Mouse (Mus musculus): Measurements from ENCODE around the gene Ptgfrn. TPM values are rescaled to one million over a fixed set of nuclear protein-coding genes. Genes with fewer than 3 reads are reported as not detected.

The Ptgfrn gene
- polyA plus RNA-seq, 1 experiment from 2014 or later: 10.5 TPM

DNA sequence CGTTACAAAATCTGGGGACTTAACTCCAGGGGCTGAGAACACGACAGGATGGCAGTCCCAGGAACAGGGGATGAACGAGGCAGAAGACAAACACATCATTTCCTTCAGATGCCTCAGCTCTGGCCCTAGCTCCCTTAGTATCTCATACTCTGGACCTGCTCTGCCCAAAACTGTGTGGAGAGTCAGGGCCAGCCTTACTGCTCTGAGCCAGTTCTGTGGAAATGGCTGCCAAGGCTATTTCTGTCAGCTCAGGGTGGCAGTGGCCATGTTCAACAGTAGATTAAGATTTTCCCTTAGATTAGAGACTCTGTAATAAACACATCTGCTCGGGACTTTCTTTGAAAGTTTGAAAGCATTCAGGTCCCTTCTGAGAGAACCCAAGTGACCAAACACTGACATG, 58.5 kb downstream of the Ptgfrn start:
- no peak overlapping the region for H3K4me2 ChIP-seq (replicated peaks; ENCODE audit: low read depth, low read length)
- H3K27me3 ChIP-seq (ENCODE audit: control insufficient read depth, insufficient read depth, low read length): no peaks in the 10 kb centered on the region
- no peak for ATAC-seq (ENCODE audit: insufficient number of reproducible peaks, insufficient read depth, low FRiP score, low read depth)
- no peak overlapping the region for H3K27ac ChIP-seq (ENCODE audit: low read length)
- 66% methylated on average over 4 of the region's 4 CpGs for WGBS
- no peaks in the 10 kb centered on the region for H3K4me1 ChIP-seq (ENCODE audit: control insufficient read depth, insufficient read depth, low read length)
- peaks cover 9% of the 10 kb centered on the region; the same call in 1 of the 2 replicates for H3K36me3 ChIP-seq (ENCODE audit: control insufficient read depth, insufficient read depth, low read length)
- no peaks in the 10 kb centered on the region for H3K9me3 ChIP-seq (ENCODE audit: control insufficient read depth, low read depth, low read length)
- no peak overlapping the region for H3K9ac ChIP-seq (replicated peaks; ENCODE audit: low read depth, low read length)
- no peak overlapping the region for H3K4me3 ChIP-seq (ENCODE audit: low read depth, low read length)

DNA sequence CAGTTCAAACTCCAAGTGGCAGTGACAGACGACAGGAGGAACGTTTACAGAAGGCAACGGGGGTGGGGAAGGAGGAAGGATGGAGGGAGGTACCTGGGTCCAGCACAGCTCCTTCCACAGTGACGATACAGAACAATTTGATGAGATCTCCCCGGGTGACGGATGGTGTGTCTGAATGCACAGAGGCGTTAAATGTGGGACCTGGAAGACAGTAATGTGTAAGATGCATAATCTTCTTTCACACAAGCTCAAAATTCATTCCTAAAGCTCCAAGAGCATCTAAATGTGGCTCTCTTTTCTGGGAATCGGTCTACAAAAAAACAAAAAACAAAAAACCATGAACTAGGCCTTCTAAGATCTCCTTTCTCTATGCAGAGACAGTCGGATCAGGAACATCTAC, 60.1 kb downstream of the Ptgfrn start:
- Histone ChIP-seq H3K9ac (replicated peaks; ENCODE audit: low read depth, low read length) (no peak overlapping the region), H3K27me3 (ENCODE audit: control insufficient read depth, insufficient read depth, low read length) (no peaks in the 10 kb centered on the region), H3K4me3 (ENCODE audit: low read depth, low read length) (no peak overlapping the region), H3K36me3 (ENCODE audit: control insufficient read depth, insufficient read depth, low read length) (0 out of 2 replicates have a peak, but pooled peaks cover 5% of the 10 kb centered on the region), H3K27ac (ENCODE audit: low read length) (no peak overlapping the region), H3K4me2 (replicated peaks; ENCODE audit: low read depth, low read length) (no peak overlapping the region), H3K9me3 (ENCODE audit: control insufficient read depth, low read depth, low read length) (no peaks in the 10 kb centered on the region), H3K4me1 (ENCODE audit: control insufficient read depth, insufficient read depth, low read length) (no peaks in the 10 kb centered on the region)
- WGBS: 62% methylated on average over 9 of the region's 9 CpGs
- ATAC-seq (ENCODE audit: insufficient number of reproducible peaks, insufficient read depth, low FRiP score, low read depth): no peak

DNA sequence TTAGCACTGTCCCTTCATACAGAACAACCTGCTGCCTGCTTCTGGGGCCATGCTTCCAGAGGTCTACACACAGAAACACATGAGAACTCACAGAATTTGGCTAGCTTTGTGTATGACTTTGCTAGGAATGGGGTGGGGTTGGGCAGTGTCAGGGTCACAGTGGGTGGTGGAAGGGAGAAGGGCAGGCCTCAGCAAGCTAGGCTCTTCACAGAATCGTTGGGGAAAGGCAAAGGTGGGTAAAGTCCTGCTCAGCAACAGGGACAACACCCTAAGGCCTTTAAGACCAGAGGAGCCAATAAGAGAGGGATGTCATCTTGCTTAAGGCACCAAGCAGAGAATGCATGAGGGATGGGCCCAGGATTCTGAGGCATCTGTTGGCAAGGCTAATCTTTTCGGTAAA, 61.3 kb downstream of the Ptgfrn start:
- H3K9me3 ChIP-seq (ENCODE audit: control insufficient read depth, low read depth, low read length): no peaks in the 10 kb centered on the region
- H3K27me3 ChIP-seq (ENCODE audit: control insufficient read depth, insufficient read depth, low read length): no peaks in the 10 kb centered on the region
- ATAC-seq (ENCODE audit: insufficient number of reproducible peaks, insufficient read depth, low FRiP score, low read depth): no peak
- 0 out of 2 replicates have a peak, but pooled peaks cover under 1% of the 10 kb centered on the region for H3K36me3 ChIP-seq (ENCODE audit: control insufficient read depth, insufficient read depth, low read length)
- peaks cover 6% of the 10 kb centered on the region; the same call in 1 of the 2 replicates for H3K4me1 ChIP-seq (ENCODE audit: control insufficient read depth, insufficient read depth, low read length)
- H3K27ac ChIP-seq (ENCODE audit: low read length): peak overlapping the region; percentile 61; the same call in 1 of the 2 replicates
- no peak overlapping the region for H3K4me2 ChIP-seq (replicated peaks; ENCODE audit: low read depth, low read length)
- H3K9ac ChIP-seq (replicated peaks; ENCODE audit: low read depth, low read length): no peak overlapping the region
- 66% methylated on average over 2 of the region's 2 CpGs for WGBS
- no peak overlapping the region for H3K4me3 ChIP-seq (ENCODE audit: low read depth, low read length)

DNA sequence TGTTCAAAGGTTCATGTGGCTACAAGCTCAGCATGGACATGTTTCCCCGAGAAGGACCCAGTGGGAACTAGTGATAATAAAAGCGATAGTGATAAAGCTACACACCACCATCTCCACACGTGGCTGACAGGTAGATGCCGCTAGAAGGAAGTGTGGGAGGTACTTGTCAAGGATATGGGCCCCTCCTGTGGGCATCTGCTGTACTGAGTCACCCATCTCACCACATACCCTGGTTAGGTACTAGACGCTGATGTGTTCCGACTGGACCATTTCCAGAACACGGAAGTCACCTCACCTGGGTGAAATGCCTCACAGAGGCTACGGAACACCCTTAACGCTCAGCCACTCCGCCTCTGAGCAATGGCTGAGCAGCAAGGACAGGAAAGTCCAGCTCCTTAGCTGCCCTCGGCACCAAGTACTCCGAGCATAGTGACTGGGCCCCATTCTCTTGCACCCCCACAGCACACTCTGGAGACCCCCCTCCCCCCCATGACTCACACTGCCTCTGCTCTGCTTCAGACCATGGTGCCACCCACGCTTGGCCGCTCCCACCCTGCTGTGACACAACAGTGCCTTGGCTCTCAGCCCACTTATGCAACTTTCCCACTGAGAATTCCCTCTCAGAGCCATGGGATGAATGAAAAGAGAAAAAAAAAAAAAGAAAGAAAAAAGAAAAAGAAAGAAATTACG, 62.3 kb downstream of the Ptgfrn start:
- WGBS: 89% methylated on average over 15 of the region's 15 CpGs
- Histone ChIP-seq H3K9me3 (ENCODE audit: control insufficient read depth, low read depth, low read length) (no peaks in the 10 kb centered on the region), H3K27ac (ENCODE audit: low read length) (no peak overlapping the region), H3K9ac (replicated peaks; ENCODE audit: low read depth, low read length) (no peak overlapping the region), H3K4me2 (replicated peaks; ENCODE audit: low read depth, low read length) (no peak overlapping the region), H3K4me1 (ENCODE audit: control insufficient read depth, insufficient read depth, low read length) (peaks cover 6% of the 10 kb centered on the region; the same call in 1 of the 2 replicates), H3K27me3 (ENCODE audit: control insufficient read depth, insufficient read depth, low read length) (no peaks in the 10 kb centered on the region), H3K36me3 (ENCODE audit: control insufficient read depth, insufficient read depth, low read length) (peaks cover 5% of the 10 kb centered on the region; the same call in 1 of the 2 replicates), H3K4me3 (ENCODE audit: low read depth, low read length) (no peak overlapping the region)
- ATAC-seq (ENCODE audit: insufficient number of reproducible peaks, insufficient read depth, low FRiP score, low read depth): no peak

DNA sequence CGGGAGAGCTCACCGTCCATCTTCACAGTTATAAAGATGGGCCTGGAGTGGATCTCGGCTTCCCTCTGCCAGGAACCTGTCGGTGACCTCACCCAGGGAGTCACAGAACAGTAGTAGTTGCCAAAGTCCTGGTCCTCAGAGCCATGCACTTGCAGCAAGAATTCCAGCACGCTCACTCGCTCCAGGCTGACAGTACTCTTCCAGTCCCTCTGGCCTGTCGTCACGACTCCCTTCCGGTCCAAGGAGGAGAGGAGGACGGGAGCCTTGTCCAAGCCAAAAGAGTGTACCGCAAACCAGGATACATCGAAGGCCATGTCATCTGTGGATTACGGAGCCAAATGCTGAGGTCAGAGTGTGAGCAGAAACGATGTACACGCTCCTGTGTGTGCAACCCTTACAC, 64.6 kb downstream of the Ptgfrn start:
- Histone ChIP-seq H3K4me2 (replicated peaks; ENCODE audit: low read depth, low read length) (no peak overlapping the region), H3K4me1 (ENCODE audit: control insufficient read depth, insufficient read depth, low read length) (peaks cover 6% of the 10 kb centered on the region; the same call in 1 of the 2 replicates), H3K9ac (replicated peaks; ENCODE audit: low read depth, low read length) (no peak overlapping the region), H3K9me3 (ENCODE audit: control insufficient read depth, low read depth, low read length) (no peaks in the 10 kb centered on the region), H3K27me3 (ENCODE audit: control insufficient read depth, insufficient read depth, low read length) (no peaks in the 10 kb centered on the region), H3K4me3 (ENCODE audit: low read depth, low read length) (no peak overlapping the region), H3K36me3 (ENCODE audit: control insufficient read depth, insufficient read depth, low read length) (peaks cover 5% of the 10 kb centered on the region; the same call in 1 of the 2 replicates), H3K27ac (ENCODE audit: low read length) (no peak overlapping the region)
- 95% methylated on average over 15 of the region's 15 CpGs for WGBS
- no peak for ATAC-seq (ENCODE audit: insufficient number of reproducible peaks, insufficient read depth, low FRiP score, low read depth)

DNA sequence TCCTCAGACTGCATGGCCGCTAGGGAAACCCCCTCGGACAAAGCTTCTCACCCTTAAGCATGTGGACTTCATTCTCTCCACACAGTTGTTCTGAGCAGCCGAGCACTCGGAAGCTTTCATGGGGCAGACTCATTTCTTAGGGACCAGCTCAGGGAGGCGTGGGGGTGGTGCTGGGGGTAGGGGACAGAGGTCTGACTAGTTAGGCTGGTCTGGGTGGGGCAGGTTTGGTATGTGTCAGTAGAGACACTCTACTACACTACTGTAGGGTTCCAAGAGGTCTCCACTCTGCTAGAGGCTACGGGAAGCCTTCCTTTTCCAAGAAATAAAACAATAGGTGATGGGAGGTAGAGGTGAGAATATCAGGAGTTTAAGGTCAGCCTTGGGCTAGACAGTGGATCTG, 65.4 kb downstream of the Ptgfrn start:
- 0 out of 2 replicates have a peak, but pooled peaks have one; percentile 24 for ATAC-seq (ENCODE audit: insufficient number of reproducible peaks, insufficient read depth, low FRiP score, low read depth)
- H3K27ac ChIP-seq (ENCODE audit: low read length): no peak overlapping the region

DNA sequence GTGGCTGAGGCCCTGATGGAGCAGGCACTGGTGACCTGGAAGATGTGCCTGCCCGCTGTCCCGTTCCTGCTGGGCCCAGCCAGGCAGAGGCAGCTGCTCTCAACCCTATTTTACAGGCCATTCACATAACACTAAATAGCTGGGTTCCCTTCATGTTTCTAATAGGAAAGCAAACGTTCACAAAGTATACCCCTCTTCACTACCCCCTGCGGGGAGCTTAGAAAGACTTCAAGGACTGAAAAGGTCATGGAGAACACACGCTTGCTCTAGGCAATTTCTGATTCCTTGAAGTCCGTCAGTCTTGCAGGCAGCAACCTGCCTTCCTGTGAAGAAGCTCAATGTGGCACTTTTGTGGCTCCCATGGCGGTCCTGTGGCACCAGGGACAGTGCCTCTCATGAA, 68.1 kb downstream of the Ptgfrn start:
- H3K27me3 ChIP-seq (ENCODE audit: control insufficient read depth, insufficient read depth, low read length): no peaks in the 10 kb centered on the region
- no peak overlapping the region for H3K4me3 ChIP-seq (ENCODE audit: low read depth, low read length)
- H3K27ac ChIP-seq (ENCODE audit: low read length): no peak overlapping the region
- H3K4me2 ChIP-seq (replicated peaks; ENCODE audit: low read depth, low read length): no peak overlapping the region
- peaks cover 6% of the 10 kb centered on the region; the same call in 1 of the 2 replicates for H3K4me1 ChIP-seq (ENCODE audit: control insufficient read depth, insufficient read depth, low read length)
- H3K36me3 ChIP-seq (ENCODE audit: control insufficient read depth, insufficient read depth, low read length): peaks cover 5% of the 10 kb centered on the region; the same call in 1 of the 2 replicates
- no peaks in the 10 kb centered on the region for H3K9me3 ChIP-seq (ENCODE audit: control insufficient read depth, low read depth, low read length)
- no peak overlapping the region for H3K9ac ChIP-seq (replicated peaks; ENCODE audit: low read depth, low read length)
- ATAC-seq (ENCODE audit: insufficient number of reproducible peaks, insufficient read depth, low FRiP score, low read depth): no peak
- WGBS: 88% methylated on average over 7 of the region's 7 CpGs

More for the DNA sequence above, 65.4 kb downstream of the Ptgfrn start:
- H3K27me3 ChIP-seq (ENCODE audit: control insufficient read depth, insufficient read depth, low read length): no peaks in the 10 kb centered on the region
- H3K36me3 ChIP-seq (ENCODE audit: control insufficient read depth, insufficient read depth, low read length): peaks cover 5% of the 10 kb centered on the region; the same call in 1 of the 2 replicates
- 68% methylated on average over 6 of the region's 6 CpGs for WGBS
- no peak overlapping the region for H3K4me2 ChIP-seq (replicated peaks; ENCODE audit: low read depth, low read length)
- H3K9ac ChIP-seq (replicated peaks; ENCODE audit: low read depth, low read length): no peak overlapping the region
- H3K9me3 ChIP-seq (ENCODE audit: control insufficient read depth, low read depth, low read length): no peaks in the 10 kb centered on the region
- H3K4me3 ChIP-seq (ENCODE audit: low read depth, low read length): no peak overlapping the region
- peaks cover 6% of the 10 kb centered on the region; the same call in 1 of the 2 replicates for H3K4me1 ChIP-seq (ENCODE audit: control insufficient read depth, insufficient read depth, low read length)

DNA sequence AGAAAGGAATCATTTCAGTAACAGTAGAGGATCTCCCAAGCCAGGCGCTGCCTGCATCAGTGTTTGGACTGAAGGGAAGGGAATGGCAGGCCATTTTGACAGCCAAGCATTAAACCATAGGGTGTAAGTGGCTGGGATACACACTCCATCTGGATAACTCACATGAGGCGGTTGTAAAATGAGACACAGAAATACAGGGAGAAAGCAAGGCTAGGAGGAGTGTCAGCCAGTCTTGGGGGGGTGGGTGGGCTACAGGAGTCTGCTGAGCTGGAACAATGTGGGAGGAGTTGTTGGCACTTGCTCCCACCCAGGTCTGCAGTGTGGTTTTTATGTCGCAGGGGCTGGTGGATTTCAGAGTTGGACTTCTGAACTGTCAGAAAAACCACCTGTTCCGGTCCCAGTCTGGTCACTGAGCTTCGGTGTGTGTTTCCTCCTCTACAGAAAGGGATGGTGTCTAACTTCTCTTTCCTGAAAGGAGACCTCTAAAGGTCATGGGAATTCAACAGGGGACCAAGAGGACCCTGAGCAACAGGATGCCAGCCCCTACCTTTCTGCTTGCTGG, 72.0 kb downstream of the Ptgfrn start:
- Histone ChIP-seq H3K9me3 (ENCODE audit: control insufficient read depth, low read depth, low read length) (no peaks in the 10 kb centered on the region), H3K36me3 (ENCODE audit: control insufficient read depth, insufficient read depth, low read length) (peaks cover 1% of the 10 kb centered on the region; the same call in 1 of the 2 replicates), H3K4me3 (ENCODE audit: low read depth, low read length) (no peak overlapping the region), H3K9ac (replicated peaks; ENCODE audit: low read depth, low read length) (no peak overlapping the region), H3K4me1 (ENCODE audit: control insufficient read depth, insufficient read depth, low read length) (no peaks in the 10 kb centered on the region), H3K27ac (ENCODE audit: low read length) (no peak overlapping the region), H3K27me3 (ENCODE audit: control insufficient read depth, insufficient read depth, low read length) (no peaks in the 10 kb centered on the region), H3K4me2 (replicated peaks; ENCODE audit: low read depth, low read length) (no peak overlapping the region)
- ATAC-seq (ENCODE audit: insufficient number of reproducible peaks, insufficient read depth, low FRiP score, low read depth): no peak
- WGBS: 79% methylated on average over 5 of the region's 5 CpGs

Data from stomach, embryonic 14.5 days (tissue).